Mouse (Mus musculus) cerebellum, postnatal 10 days (tissue): Measurements from ENCODE around the gene Rnf17.

Source experiments
- DNase-seq, 2 experiments: peaks; one replicate each; pipeline ENCODE4 v3.0.0; 2021; ENCODE audit warnings: mixed read lengths in 2 of 2

The Rnf17 gene

DNA sequence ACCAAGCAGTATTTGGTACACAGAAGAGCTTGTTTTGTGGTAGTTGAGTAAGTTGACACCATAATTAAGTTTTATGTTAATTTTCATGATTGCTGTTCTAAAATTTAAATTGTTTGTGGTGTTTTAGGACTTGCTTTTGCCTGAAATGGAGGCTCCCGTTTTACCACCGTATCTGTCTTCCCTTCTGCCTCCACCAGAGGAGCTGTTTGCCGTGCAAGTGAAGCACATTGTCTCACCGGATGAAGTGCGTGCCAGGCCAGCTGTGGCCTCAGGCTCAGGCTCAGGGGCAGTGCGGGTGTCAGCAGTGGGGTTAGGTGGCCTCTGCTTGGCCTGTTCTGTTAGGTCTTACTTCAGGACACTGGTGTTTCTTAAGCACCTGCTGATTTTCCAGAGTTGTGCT lies 109.7 kb downstream of the Rnf17 start:
- peak; percentile 12 to 25 for DNase-seq

GRCm38 (mm10) chr14:56514775-56515174 lies 112.4 kb downstream of the Rnf17 start:
- DNase-seq = no peak

- no peak for DNase-seq
These were observed 128.4 kb downstream of the Rnf17 start for GRCm38 (mm10) chr14:56530788-56531187.

GRCm38 (mm10) chr14:56544946-56545345 lies 142.6 kb downstream of the Rnf17 start:
- DNase-seq = peak; percentile 18 to 31

- DNase-seq = no peak
These were observed 143.1 kb downstream of the Rnf17 start for GRCm38 (mm10) chr14:56545491-56545890.

GRCm38 (mm10) chr14:56550960-56551359 lies 148.6 kb downstream of the Rnf17 start:
- DNase-seq = peak; percentile 61 to 68

DNA sequence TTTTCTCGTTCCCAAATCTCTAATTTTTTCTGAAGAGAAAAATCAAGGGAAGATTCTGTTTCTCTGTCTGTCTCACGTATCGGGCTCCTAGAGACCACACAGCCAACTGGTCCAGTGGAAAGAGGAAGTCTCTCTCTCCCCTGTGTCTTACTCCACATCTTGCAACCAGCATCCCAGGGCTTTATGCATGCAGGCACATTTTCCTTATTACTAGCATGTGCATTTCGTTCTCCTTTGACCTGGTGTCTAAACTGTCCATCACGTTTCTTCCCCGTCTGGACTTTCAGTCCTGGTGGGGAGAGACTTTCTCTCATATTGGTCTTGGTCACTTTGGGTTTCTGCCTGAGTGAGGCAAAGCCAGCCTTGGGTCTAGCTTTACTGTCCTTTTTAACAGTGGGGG lies 150.5 kb downstream of the Rnf17 start:
- DNase-seq = no peak

- no peak for DNase-seq
These were observed 150.9 kb downstream of the Rnf17 start for GRCm38 (mm10) chr14:56553331-56553730.

- no peak for DNase-seq
These were observed 152.3 kb downstream of the Rnf17 start for GRCm38 (mm10) chr14:56554716-56555115.

DNA sequence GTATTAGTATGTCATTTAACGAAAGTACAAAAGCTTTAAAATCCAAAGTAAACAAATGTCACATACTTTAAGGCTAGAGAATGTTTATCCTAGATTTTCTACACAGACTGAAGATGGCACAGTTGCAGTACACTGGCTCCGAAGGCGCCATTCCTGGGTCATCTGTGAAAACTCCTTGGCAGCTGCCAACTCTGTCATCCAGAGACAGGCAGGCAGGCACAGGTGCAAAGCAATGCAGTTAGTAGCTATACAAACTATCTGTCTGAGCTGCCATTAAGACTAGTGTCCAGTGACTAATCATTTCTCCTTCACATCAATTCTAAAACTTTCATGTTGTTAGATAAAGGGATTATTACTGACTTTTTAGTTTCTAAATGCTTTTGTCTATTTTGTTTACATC lies 156.8 kb downstream of the Rnf17 start:
- no peak for DNase-seq

- no peak for DNase-seq
These were observed 165.1 kb downstream of the Rnf17 start for GRCm38 (mm10) chr14:56567476-56567875.

DNA sequence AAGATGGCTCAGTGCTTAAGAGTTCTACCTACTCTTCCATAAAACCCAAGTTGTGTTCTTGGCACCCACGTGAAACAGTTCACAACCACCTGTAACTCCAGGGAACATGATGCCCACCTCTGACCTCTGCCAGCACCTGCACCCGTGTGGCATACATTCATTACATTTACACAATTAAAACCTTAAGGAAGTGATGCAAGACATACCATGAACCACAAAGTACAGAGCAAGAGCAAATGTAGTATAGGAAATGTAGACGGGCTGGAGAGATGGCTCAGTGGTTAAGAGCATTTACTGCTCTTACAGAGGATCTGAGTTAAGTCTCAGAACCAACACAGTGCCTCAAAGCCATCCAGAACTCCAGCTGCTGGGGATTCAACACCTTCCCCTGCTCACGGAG lies 166.7 kb downstream of the Rnf17 start:
- DNase-seq = no peak

GRCm38 (mm10) chr14:56571310-56572093 lies 169.1 kb downstream of the Rnf17 start:
- DNase-seq = peak; percentile 96 to 98

- no peak for DNase-seq
These were observed 170.2 kb downstream of the Rnf17 start for GRCm38 (mm10) chr14:56572546-56572945.
